Mouse (Mus musculus) heart, postnatal 0 days (tissue): Measurements from ENCODE around the gene Wasf2.

ENCODE experiments used
- CTCF ChIP-seq: IDR thresholded peaks from 2 replicates; pipeline ENCODE4 v1.5.1; 2016; ENCODE audit warnings: antibody characterized with exemption, control low read depth, low read depth
- EP300 ChIP-seq: IDR thresholded peaks from 2 replicates; pipeline ENCODE4 v1.6.1; 2016; ENCODE audit warnings: antibody characterized with exemption, low read depth

DNA sequence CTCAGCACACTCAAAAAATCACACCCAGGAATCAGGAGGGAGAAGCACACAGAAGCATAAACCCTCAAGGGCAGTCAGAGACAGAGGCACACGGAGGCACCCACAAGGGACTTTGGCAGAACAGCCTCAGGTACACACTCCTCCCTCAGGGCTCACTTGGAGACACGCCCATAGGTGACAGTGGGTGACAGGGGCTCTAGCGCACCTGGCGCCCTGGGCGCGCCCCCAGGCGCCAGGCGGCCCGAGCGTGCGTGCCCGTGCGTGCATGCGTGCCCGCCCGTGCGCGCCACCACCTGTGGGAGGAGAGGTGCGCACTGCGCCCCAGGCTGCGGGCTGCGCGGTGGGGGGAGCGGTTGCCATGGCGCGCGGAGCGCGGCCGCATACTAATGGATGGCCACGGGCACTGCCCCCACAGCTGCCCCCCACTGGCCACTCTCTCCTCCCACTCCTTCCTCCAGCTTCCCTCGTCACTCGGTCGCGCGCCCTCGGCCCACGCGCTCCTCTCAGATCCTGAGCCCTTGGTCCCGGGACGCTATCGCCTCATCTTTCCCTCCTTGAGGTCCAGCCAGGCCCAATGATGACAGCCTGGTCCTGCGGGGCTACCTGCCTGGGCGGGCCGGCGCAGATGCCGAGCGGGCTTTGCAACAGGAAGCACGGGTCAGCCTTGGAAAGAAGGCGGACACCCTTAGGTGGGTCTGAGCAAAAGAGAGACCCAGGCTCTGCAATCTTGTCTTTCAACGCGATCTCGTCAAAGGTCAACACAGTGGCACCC, 45.1 kb upstream of the Wasf2 start:
- TF ChIP-seq CTCF (peak; percentile 15; the same call in 1 of the 2 replicates), EP300 (no peak)
